Mouse (Mus musculus): Measurements from ENCODE around the gene Svop.

The Svop gene

GRCm38 (mm10) chr5:114091057-114091807 is at the start of gene Svop:
TSS of gene Svop (minus strand) at chr5:114091570.
- peak; percentile 15 to 21 for DNase-seq (ENCODE audit: low spot score in 2 of 2)

GRCm38 (mm10) chr5:114139175-114139574 is 47.8 kb upstream of the Svop start:
- DNase-seq (ENCODE audit: low spot score in 2 of 2) = peak; percentile 19 to 30

- no peak for DNase-seq (ENCODE audit: low spot score in 2 of 2)
These were observed 47.2 kb upstream of the Svop start for GRCm38 (mm10) chr5:114138277-114139164.

- no peak for DNase-seq (ENCODE audit: low spot score in 2 of 2)
These were observed 46.3 kb upstream of the Svop start for GRCm38 (mm10) chr5:114137481-114138276.

- no peak for DNase-seq (ENCODE audit: low spot score in 2 of 2)
These were observed 44.1 kb upstream of the Svop start for GRCm38 (mm10) chr5:114135516-114135915.

- peak; percentile 32 to 38 for DNase-seq (ENCODE audit: low spot score in 2 of 2)
These were observed 42.7 kb upstream of the Svop start for GRCm38 (mm10) chr5:114134091-114134534.

- no peak for DNase-seq (ENCODE audit: low spot score in 2 of 2)
These were observed 41.5 kb upstream of the Svop start for GRCm38 (mm10) chr5:114132841-114133240.

- peak; percentile 54 to 65 for DNase-seq (ENCODE audit: low spot score in 2 of 2)
These were observed 40.1 kb upstream of the Svop start for GRCm38 (mm10) chr5:114131521-114131840.

GRCm38 (mm10) chr5:114130698-114131520 is 39.5 kb upstream of the Svop start:
- peak; percentile 90 for DNase-seq (ENCODE audit: low spot score in 2 of 2)

- peak; percentile 60 to 61 for DNase-seq (ENCODE audit: low spot score in 2 of 2)
These were observed 38.8 kb upstream of the Svop start, which contains the start of gene Ung for GRCm38 (mm10) chr5:114130211-114130605. TSS of gene Ung (plus strand) at chr5:114130386.

GRCm38 (mm10) chr5:114129550-114130210 is 38.3 kb upstream of the Svop start:
- DNase-seq (ENCODE audit: low spot score in 2 of 2) = no peak

- peak; percentile 75 to 78 for DNase-seq (ENCODE audit: low spot score in 2 of 2)
These were observed 36.3 kb upstream of the Svop start, which contains the start of gene Alkbh2 for GRCm38 (mm10) chr5:114127374-114128349. TSS of gene Alkbh2 (minus strand) at chr5:114128218.

- DNase-seq (ENCODE audit: low spot score in 2 of 2) = no peak
These were observed 35.3 kb upstream of the Svop start for GRCm38 (mm10) chr5:114126499-114127244.

GRCm38 (mm10) chr5:114126008-114126407 is 34.6 kb upstream of the Svop start:
- no peak for DNase-seq (ENCODE audit: low spot score in 2 of 2)

GRCm38 (mm10) chr5:114119806-114120205 is 28.4 kb upstream of the Svop start:
- DNase-seq (ENCODE audit: low spot score in 2 of 2) = no peak

- no peak for DNase-seq (ENCODE audit: low spot score in 2 of 2)
These were observed 25.2 kb upstream of the Svop start for GRCm38 (mm10) chr5:114116586-114116985.

- no peak for DNase-seq (ENCODE audit: low spot score in 2 of 2)
These were observed 23.7 kb upstream of the Svop start for GRCm38 (mm10) chr5:114115030-114115429.

GRCm38 (mm10) chr5:114113334-114113733 is 22.0 kb upstream of the Svop start:
- no peak for DNase-seq (ENCODE audit: low spot score in 2 of 2)
